Mouse (Mus musculus) thymus, postnatal 10 days (tissue): ENCODE results near the gene Enc1.

Source experiments
- DNase-seq, 2 experiments: peaks; one replicate each; pipeline ENCODE4 v3.0.0; 2021; ENCODE audit warnings: low spot score in 2 of 2

Gene Enc1

GRCm38 (mm10) chr13:97240965-97241786 lies at the start of gene Enc1:
Gene Enc1, plus strand, starts transcription at chr13:97241105.
- peak; percentile 88 to 92 for DNase-seq

DNA sequence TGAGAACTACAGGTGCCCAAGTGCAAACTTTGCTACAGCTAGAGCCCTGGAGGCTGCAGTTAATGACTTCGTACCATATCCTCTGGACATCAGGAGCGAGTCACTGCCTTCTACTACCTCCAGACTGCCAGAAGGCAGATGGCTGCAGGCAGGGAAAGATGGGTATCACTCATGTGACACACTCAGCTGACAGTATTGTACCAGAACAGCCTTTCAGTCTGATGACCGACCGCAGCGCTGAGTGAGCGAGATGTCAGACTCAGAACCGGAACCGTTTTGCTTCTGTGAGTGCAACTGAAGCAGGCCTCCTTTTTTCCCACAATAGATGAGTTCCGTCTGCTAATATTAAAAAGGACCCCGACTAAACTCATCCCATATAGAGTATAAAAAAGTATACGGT lies 48.3 kb upstream of the Enc1 start:
- no peak for DNase-seq

- DNase-seq = no peak
These were observed 47.5 kb upstream of the Enc1 start for GRCm38 (mm10) chr13:97193420-97193819.

GRCm38 (mm10) chr13:97196186-97196924 lies 44.5 kb upstream of the Enc1 start:
- DNase-seq = no peak

GRCm38 (mm10) chr13:97196925-97197218 lies 44.0 kb upstream of the Enc1 start:
- DNase-seq = no peak

DNA sequence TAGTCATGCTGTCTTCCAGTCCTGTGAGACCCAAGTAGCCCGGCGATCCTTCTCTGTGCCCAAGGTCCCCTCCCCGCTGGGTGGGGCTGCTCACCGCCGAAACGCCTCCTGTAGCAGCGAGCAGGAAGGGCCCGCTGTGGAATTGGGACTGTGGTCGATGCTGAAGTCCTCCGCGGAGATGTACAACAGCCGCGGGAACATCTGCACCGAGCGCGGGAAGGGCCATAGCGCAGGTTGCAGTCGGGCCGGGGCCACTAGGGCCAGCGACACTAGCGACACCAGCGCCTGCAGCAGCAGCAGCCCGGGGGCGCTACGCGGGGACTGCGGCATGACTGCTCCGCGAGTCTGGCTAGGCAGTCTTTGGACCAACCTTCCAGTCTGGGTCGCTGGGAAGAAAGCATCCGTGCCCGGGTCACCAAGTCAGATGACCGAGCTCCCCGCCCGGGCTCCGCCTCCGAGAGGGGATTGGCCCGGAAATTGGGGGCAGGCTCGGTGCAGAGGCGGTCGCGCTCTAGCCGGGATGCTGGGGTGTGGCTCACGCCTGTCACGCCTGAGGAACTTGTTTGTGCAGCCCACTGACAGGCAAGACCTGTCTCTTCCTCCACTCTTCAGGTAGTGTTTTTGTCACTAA lies 42.9 kb upstream of the Enc1 start, which contains the start of gene Hexb:
Gene Hexb (minus strand): TSS at position 426 of the 631 bp plus-strand sequence.
- DNase-seq = peak; percentile 83 to 86

- DNase-seq = no peak
These were observed 41.8 kb upstream of the Enc1 start for GRCm38 (mm10) chr13:97199123-97199522.

GRCm38 (mm10) chr13:97201076-97201475 lies 39.8 kb upstream of the Enc1 start:
- no peak for DNase-seq

- no peak for DNase-seq
These were observed 39.0 kb upstream of the Enc1 start for GRCm38 (mm10) chr13:97201896-97202295.

DNA sequence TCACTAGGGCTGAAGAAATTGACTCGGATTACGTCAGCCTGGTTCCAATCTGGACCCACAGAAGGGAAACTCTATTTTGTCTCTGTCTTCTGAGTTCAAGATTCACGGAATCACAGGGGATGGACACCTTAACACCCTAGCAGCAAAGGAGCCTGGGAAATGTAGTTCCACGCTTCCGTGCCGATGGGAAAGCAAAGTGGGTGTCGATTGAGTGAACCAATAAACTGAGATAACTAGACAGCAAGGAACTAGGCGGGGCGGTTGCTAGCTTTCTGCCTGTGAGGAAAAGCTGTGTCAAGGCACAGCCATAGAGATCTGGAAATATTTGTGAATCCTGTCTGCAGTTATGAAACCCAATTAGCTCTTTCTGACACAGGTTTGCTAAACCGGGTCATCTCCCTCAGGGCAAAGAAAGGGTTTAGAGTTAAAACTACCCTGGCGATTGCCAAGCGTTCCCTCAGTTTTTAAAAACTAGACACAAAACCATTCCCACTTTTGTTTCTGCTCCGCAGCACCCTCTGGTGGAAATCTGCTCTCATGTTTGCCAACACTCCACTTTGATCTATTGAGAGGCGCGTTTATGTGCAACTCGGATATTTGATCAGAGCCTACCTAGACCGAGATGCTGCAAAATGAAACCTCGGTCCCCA lies 35.7 kb upstream of the Enc1 start:
- peak; percentile 72 to 86 for DNase-seq

GRCm38 (mm10) chr13:97206046-97206445 lies 34.9 kb upstream of the Enc1 start:
- DNase-seq = no peak

DNA sequence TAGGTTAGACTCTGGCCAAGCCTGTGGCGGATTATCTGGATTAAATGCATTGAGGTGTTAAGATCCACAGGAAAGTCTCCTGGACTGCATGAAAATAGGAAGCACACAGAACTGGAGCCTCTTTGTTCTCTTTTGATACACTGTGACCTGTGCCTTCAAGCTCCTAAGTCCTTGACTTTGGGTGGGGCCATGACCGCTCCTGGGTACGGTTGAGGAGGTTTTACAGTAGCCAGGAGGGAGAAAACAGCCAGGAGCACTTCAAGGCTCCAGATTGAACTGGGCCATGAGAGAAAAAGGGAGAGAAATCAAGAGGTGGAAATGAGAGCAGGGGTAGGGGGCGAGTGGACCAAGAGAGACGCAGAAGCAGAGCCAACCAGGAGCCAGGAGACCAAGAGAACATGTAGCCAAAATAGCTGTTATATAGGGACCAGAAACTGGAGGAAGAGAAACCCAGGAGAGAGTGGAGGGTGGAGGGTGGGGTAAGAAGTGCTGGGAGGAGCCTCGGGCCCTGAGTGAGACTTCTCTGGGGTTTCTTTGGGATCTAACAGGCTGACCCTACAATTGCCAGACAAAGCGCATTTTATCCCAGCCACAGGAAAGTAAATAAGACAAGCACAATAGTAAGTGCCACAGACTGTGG lies 33.3 kb upstream of the Enc1 start:
- DNase-seq = no peak

DNA sequence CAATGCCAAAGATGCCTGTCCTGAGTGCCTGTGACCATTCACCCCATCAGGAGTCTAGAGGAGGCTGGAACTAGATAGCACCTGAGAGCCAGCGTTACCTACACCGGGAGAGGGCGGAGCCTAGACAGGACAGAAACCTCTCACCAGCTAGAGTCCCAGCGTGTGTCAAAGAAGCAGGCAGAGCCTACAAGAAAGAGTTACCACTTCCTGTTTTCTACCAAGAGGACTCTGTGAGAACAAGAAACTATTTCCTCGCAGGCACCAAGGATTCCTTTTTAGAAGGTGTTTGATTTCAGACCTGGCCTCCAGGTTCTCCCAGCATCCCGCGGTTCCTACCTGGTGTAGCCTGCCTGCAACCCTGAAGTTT lies 32.8 kb upstream of the Enc1 start:
- DNase-seq = peak; percentile 63 to 70

DNA sequence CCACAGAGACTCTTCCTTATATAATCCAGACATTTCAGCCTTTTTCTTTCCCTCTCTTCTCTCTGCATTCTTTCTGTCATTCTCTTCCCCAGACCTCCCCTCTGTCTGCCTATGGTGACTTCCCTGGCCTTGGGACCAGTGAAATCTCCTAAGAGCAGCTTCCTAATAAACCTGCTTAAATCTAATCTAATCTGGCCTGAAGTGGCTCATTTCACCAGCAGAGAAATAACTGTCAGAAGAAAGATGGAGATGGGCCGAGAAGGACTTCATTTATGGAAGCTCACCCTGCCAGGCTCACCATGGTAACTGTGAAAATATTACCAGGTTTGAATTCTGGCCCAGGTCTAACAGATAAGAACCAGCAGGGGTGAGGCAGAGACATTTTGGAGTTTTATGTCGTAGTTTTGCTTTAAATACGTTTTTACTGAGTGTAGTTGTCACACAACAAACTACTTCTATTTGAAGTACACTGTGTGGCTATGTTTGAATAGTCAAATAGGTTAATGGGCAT lies 32.4 kb upstream of the Enc1 start:
- no peak for DNase-seq

GRCm38 (mm10) chr13:97214583-97215268 lies 26.2 kb upstream of the Enc1 start:
- no peak for DNase-seq

DNA sequence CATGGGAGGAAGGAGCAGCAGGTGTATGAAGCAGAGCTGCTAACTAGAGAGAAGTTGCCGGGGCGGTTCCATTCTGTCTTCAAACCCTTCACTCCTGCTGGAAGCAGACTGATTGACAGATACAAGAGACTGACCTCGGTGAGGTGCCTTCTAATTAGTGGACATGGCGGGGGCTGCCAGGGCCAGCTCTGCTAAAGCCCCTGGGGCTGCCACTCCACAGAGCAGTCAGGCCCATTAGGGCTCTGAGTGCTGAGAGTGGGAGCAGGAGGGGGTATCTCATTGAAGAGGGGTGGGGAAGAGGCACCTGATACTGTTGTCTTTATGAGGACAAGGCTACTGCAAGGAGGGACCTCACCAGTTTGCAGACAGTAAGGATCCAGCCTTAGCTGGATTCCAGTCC lies 25.3 kb upstream of the Enc1 start:
- DNase-seq = no peak

DNA sequence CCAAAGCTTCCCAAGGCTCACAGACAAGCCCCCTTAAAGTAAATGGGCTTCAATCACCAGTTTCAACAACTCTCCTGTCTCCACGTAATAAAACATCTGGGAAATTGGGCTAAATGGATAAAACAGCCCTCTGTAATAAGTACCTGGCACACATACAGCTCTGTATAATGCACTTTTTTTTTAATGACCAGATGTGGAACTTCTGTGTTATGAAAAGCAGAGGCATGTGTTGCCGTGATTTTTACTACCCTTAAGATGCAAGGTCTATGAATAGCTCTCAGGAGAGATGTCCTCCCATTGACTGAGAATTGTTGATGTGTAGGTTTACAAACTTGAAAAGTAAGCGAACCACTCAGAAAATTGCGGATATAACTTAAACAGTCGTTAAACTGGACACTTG lies 24.7 kb upstream of the Enc1 start:
- no peak for DNase-seq

DNA sequence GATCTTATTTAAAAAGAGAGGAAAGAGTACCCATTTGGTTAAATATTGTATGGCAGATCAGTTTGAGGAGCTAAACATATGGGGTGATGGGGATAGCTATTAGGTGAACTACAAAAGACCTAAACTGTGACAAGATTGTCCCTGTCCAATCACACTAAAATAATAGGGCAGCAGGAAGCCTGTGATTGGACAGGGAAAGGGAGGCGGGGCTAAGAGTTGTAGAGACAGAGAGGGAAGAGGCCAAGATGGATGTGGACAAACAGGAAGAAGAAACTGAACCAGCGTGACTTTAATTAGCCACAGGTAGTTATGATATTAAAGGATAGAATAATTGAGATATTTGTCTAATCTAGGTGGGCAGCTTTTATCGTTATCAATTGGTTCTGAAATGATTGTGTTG lies 20.9 kb upstream of the Enc1 start:
- no peak for DNase-seq

DNA sequence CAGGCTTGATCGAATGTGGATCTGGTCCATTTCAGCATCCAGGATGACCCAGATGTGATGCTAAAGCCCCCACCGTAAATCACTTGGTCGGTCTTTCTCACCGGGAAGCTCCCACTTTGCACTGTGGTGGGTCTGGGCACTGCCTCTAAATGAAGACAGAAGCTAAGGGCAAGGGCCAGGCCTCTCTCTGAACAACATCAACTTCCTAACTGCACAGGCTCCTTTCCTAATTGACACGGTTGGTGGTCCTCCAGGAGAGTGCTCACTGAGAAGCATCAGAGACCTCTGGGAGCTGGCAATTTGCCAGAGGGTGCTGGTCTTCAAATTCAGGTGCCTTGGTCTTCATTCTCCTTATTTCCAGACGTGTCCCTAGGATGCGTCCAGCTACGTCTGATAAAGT lies 17.0 kb upstream of the Enc1 start:
- DNase-seq = no peak

- DNase-seq = no peak
These were observed 16.4 kb upstream of the Enc1 start for GRCm38 (mm10) chr13:97224341-97224982.

DNA sequence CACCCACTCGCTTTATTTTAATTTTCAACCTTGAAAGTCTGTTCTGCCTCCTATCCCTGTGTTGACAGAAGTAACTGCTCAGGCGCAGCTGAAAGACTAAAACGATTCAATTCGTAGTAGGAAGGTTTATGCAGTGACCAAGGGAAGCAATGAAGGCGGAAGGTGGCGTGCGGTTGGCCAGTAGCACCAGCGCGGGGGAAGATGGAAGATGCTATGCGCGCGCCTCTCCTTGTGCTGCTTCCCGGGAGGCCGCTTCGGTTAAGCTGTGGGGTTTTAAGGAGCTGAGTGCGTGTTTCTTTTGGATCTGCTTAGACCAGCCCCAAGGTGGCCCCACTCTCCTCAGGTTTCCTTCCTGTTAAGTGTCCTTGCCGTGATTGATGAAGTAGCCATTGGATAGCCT lies 15.8 kb upstream of the Enc1 start:
- no peak for DNase-seq
